Mouse (Mus musculus) stomach, embryonic 14.5 days (tissue): Measurements from ENCODE around the gene Klc2. TPM values are rescaled to one million over a fixed set of nuclear protein-coding genes. Genes with fewer than 3 reads are reported as not detected.
A peak's percentile ranks its signal among the peaks of the same experiment; 100 is the strongest.

ENCODE experiments used
- ATAC-seq: fragments of 200-750 bp; cut with Nextera tagmentation; 2 replicates; pipeline ENCODE4 v1.8.0; 2017; ENCODE audit warnings: low read depth, moderate TSS enrichment; ENCODE audit not compliant: insufficient number of reproducible peaks, insufficient read depth, low FRiP score
- H3K27ac ChIP-seq: fragments of 300-500 bp; sonication (generic); 2 replicates; pipeline ENCODE4 v1.5.1; 2014; ENCODE audit warnings: mild to moderate bottlenecking, low read length, moderate library complexity, mixed read lengths
- H3K27me3 ChIP-seq: fragments of 300-500 bp; sonication (generic); 2 replicates; pipeline ENCODE4 v1.6.1; 2014; ENCODE audit warnings: low read length, control low read depth, mixed read lengths; ENCODE audit not compliant: control insufficient read depth, insufficient read depth
- H3K36me3 ChIP-seq: fragments of 300-500 bp; sonication (generic); 2 replicates; pipeline ENCODE4 v1.6.1; 2014; ENCODE audit warnings: mild to moderate bottlenecking, control low read depth, low read length, moderate library complexity, mixed read lengths; ENCODE audit not compliant: control insufficient read depth, insufficient read depth
- H3K4me1 ChIP-seq: fragments of 300-500 bp; sonication (generic); 2 replicates; pipeline ENCODE4 v1.6.1; 2014; ENCODE audit warnings: low read length, control low read depth, mixed read lengths; ENCODE audit not compliant: control insufficient read depth, insufficient read depth
- H3K4me2 ChIP-seq: fragments of 300-500 bp; sonication (generic); replicated peaks from 2 replicates; pipeline ENCODE4 v1.6.1; 2014; ENCODE audit warnings: low read depth, low read length, control low read depth
- H3K4me3 ChIP-seq: fragments of 300-500 bp; sonication (generic); 2 replicates; pipeline ENCODE4 v1.5.1; 2014; ENCODE audit warnings: low read depth, low read length, control low read depth
- H3K9ac ChIP-seq: fragments of 300-500 bp; sonication (generic); replicated peaks from 2 replicates; pipeline ENCODE4 v1.6.1; 2014; ENCODE audit warnings: low read depth, mild to moderate bottlenecking, control low read depth, low read length, moderate library complexity, mixed read lengths
- H3K9me3 ChIP-seq: fragments of 300-500 bp; sonication (generic); 2 replicates; pipeline ENCODE4 v1.6.1; 2016; ENCODE audit warnings: low read depth, low read length, control low read depth; ENCODE audit not compliant: control insufficient read depth
- WGBS: fragments of 180-500 bp; shearing (Covaris S2); extraction: QIAGEN DNeasy Blood & Tissue Kit; methylation state at CpG from one replicate; pipeline ENCODE4 v1.1.7; 2014; 5-methylcytosine and 5-hydroxymethylcytosine counted together
- polyA plus RNA-seq: library from polyadenylated mRNA; unstranded; fragments of >200 nt; fragmentation: Nextera tagmentation; extraction: Ambion mirVana; gene quantifications from 2 replicates; pipeline ENCODE4 v1.2.1, GENCODE M21; 2014

Klc2 gene
- polyA plus RNA-seq, 1 experiment from 2014 or later: 15.7 TPM

GRCm38 (mm10) chr19:5109659-5110453, 8.5 kb downstream of the Klc2 start:
- ATAC-seq: no peak
- Histone ChIP-seq H3K4me3 (no peak overlapping the region), H3K36me3 (peaks cover 30% of the 10 kb centered on the region), H3K9me3 (no peaks in the 10 kb centered on the region), H3K27me3 (no peaks in the 10 kb centered on the region), H3K9ac (no peak overlapping the region), H3K4me2 (no peak overlapping the region), H3K27ac (no peak overlapping the region; the same call in 1 of the 2 replicates), H3K4me1 (peaks cover 11% of the 10 kb centered on the region)
- 71% methylated on average over 19 of the region's 19 CpGs for WGBS

DNA sequence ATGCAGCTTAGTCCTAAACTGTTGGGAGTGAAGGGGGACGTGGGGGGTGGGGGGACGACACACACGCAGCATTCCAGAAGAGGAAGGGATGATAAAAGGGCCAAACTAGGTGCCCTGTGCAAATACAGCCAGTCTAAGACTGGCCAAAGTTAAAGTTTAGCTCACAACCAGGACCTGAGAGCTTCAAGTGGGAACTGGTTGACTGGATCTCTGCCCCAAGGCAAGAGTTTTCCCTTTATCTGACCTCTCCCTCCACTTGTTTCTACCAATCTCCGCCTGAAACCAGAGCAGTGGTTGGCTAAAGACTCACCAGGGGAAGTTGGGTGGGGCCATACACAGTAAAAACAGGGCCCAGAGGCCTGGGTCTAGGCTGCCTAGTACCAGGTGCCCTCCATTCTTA, 9.7 kb downstream of the Klc2 start:
- no peak overlapping the region for H3K4me2 ChIP-seq

DNA sequence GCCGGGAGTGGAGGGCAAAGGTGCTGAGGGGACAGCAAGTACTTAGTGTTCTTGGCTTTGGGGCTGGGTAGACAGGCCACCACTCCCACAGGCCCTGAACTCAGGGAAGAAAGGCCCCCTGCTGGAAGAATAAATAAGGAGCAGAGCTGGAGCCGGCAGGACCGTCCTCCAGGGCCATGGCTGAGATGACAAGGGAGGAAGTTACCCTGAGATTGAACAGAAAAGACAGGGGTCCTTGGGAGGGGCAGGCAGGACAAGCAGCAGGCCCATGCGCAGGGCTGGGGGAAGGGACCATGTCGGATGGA, 10.1 kb downstream of the Klc2 start:
- peak; percentile 29; the same call in 1 of the 2 replicates for ATAC-seq
- Histone ChIP-seq H3K27me3 (no peaks in the 10 kb centered on the region), H3K4me3 (no peak overlapping the region), H3K4me2 (no peak overlapping the region), H3K9me3 (no peaks in the 10 kb centered on the region), H3K36me3 (peaks cover 40% of the 10 kb centered on the region), H3K9ac (no peak overlapping the region), H3K27ac (peak overlapping the region; percentile 27; the same call in 1 of the 2 replicates), H3K4me1 (peaks cover 11% of the 10 kb centered on the region)
- WGBS: 29% methylated on average over 5 of the region's 5 CpGs

More for the DNA sequence above, 9.7 kb downstream of the Klc2 start:
- no peak for ATAC-seq
- Histone ChIP-seq H3K36me3 (peaks cover 38% of the 10 kb centered on the region), H3K9ac (no peak overlapping the region), H3K9me3 (no peaks in the 10 kb centered on the region), H3K27me3 (no peaks in the 10 kb centered on the region), H3K4me3 (no peak overlapping the region), H3K27ac (peak overlapping the region; percentile 30; the same call in 1 of the 2 replicates), H3K4me1 (peaks cover 11% of the 10 kb centered on the region)
- 59% methylated on average over 4 of the region's 4 CpGs for WGBS

DNA sequence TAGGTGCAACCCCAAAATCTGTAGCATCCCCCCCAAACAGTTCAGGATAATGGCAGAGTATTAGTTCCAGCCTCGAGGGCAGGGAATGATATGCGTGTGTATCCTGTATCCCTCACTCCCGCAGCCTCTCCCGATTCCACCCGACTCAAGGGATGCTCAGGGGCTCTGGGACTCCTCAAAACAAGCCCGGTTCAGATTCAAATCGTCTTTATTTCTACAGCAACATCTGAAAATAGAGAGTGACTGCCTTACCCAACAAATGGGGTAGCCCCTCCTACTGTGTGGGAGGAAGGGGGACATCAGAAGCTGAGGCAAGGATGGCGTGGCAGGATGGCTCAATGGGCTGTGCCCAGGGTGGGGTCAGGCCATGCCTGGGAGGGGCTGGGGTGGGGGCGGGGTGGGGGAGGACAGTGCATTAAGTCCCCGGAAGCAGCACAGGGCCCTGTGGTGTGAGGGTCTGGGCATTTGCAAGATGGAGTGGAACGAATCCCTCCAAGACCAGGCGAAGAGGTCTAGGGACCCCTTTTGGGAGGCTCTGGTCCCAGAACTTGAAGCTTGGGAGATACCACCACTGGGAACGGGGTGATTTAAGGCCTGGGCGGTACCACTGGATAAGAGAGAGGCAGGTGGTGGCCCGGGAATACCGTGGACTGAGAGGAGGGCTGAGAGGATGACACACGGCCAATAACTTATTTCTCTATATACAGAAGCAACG, 10.6 kb downstream of the Klc2 start:
- H3K9ac ChIP-seq: no peak overlapping the region
- no peak overlapping the region for H3K4me2 ChIP-seq
- H3K36me3 ChIP-seq: peaks cover 45% of the 10 kb centered on the region
- H3K9me3 ChIP-seq: no peaks in the 10 kb centered on the region
- WGBS: 68% methylated on average over 18 of the region's 18 CpGs
- ATAC-seq: no peak
- H3K4me1 ChIP-seq: peaks cover 11% of the 10 kb centered on the region
- no peaks in the 10 kb centered on the region for H3K27me3 ChIP-seq
- H3K27ac ChIP-seq: no peak overlapping the region
- no peak overlapping the region for H3K4me3 ChIP-seq

DNA sequence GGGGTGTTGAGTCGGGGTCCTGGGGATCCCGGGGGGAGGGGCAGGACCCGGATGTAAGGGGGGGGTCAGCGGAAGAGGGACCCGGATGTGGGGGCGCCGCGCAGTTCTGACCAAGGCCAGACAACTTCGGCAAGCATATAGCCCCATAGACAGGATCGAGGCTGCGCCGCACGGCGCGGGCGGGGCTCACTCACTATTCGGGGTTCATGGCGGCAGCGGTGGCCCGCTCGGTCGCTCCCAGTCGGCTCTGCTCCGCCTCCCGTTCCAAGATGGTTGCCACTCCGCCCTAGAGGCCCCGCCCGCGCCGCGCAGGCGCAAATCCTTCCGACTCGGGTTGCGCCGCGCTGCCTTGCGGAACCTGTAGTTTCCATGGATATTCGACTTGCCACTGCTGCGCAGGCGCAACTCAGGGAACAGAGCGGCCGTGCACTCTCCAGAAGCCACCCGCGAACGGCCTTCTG, 11.6 kb downstream of the Klc2 start, which contains the start of gene Rab1b:
Gene Rab1b (minus strand): TSS at position 342 of the 461 bp plus-strand sequence.
- Histone ChIP-seq H3K36me3 (peaks cover 51% of the 10 kb centered on the region), H3K9me3 (no peaks in the 10 kb centered on the region), H3K9ac (peak within 1 kb of the TSS; percentile 81), H3K27me3 (no peaks in the 10 kb centered on the region), H3K4me1 (peaks cover 11% of the 10 kb centered on the region), H3K4me2 (peak within 1 kb of the TSS; percentile 98), H3K4me3 (peak within 1 kb of the TSS; percentile 84), H3K27ac (peak within 1 kb of the TSS; percentile 94)
- ATAC-seq: peak; percentile 92
- WGBS: under 1% methylated on average over 45 of the region's 46 CpGs

- ATAC-seq: no peak
- WGBS: 9% methylated on average over 9 of the region's 9 CpGs
- peak overlapping the region; percentile 84 for H3K4me3 ChIP-seq
Measured at GRCm38 (mm10) chr19:5106074-5106473, 12.3 kb downstream of the Klc2 start.

GRCm38 (mm10) chr19:5098363-5099143, 19.8 kb downstream of the Klc2 start, which contains the start of gene Cnih2:
Gene Cnih2 (minus strand): TSS chr19:5098521.
- H3K4me2 ChIP-seq: peak within 1 kb of the TSS; percentile 98
- H3K4me3 ChIP-seq: peak within 1 kb of the TSS; percentile 65
- H3K9me3 ChIP-seq: no peaks in the 10 kb centered on the region
- H3K27me3 ChIP-seq: no peaks in the 10 kb centered on the region
- peak within 1 kb of the TSS; percentile 77 for H3K9ac ChIP-seq
- H3K36me3 ChIP-seq: peaks cover 46% of the 10 kb centered on the region
- 3% methylated on average over 47 of the region's 48 CpGs for WGBS
- H3K4me1 ChIP-seq: peaks cover 27% of the 10 kb centered on the region
- H3K27ac ChIP-seq: peak within 1 kb of the TSS; percentile 39
- peak; percentile 81 for ATAC-seq

More at GRCm38 (mm10) chr19:5106074-5106473, 12.3 kb downstream of the Klc2 start:
- H3K9ac ChIP-seq: peak overlapping the region; percentile 81
- H3K4me1 ChIP-seq: peaks cover 11% of the 10 kb centered on the region
- H3K27ac ChIP-seq: peak overlapping the region; percentile 94
- peak overlapping the region; percentile 98 for H3K4me2 ChIP-seq
- H3K27me3 ChIP-seq: no peaks in the 10 kb centered on the region
- H3K36me3 ChIP-seq: peaks cover 58% of the 10 kb centered on the region
- H3K9me3 ChIP-seq: no peaks in the 10 kb centered on the region
